Mouse (Mus musculus): ENCODE measurements around the gene Srrd.

DNA sequence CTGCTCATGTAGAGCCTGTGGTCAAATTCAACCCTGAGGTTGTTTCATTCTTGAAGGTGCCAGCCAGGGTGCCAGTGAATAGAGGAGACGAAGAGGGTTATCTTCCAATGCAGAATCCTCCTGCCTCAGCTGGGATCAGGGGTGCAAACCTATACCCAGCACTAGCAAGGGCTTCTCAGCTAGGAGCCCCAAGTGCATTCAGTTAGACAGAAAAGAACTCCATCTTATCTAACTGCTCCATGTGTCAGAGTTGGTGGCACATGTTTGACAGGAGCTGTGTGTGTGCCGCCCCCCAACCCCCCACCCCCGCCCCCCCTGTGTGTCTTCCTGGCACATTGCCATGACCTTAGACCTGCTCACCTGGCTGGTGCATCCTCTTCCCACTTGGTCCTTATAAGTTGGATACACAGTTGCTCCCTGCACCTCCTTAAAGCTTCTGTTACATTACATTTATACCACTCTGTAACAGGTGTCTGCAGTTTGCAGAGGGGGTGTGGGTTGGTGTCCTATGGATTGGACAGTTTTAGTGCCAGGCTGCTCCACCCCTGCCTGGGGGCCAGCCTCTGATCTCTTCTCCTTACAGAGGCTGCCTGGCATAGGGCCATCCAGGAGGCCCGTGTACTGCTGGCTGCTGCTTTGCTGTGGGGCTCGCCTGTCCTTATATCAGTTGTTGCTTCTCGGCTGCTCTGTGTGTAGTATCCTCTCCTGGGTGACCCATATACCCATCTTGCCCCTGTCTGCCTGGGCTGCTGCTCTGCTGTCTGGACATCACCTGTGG lies 46.2 kb downstream of the Srrd start:
- no peak for TF ChIP-seq CTCF (IDR thresholded peaks at IDR 0.05; ENCODE audit: control insufficient read depth, insufficient read depth, insufficient replicate concordance, low read depth, low read length)
- TF ChIP-seq POLR2A (IDR thresholded peaks at IDR 0.05; ENCODE audit: control insufficient read depth, low read depth, low read length) = no peak

Measured in testis, adult 2 months (tissue).